Mouse (Mus musculus): ENCODE measurements around the gene Selplg.

Selplg gene

DNA sequence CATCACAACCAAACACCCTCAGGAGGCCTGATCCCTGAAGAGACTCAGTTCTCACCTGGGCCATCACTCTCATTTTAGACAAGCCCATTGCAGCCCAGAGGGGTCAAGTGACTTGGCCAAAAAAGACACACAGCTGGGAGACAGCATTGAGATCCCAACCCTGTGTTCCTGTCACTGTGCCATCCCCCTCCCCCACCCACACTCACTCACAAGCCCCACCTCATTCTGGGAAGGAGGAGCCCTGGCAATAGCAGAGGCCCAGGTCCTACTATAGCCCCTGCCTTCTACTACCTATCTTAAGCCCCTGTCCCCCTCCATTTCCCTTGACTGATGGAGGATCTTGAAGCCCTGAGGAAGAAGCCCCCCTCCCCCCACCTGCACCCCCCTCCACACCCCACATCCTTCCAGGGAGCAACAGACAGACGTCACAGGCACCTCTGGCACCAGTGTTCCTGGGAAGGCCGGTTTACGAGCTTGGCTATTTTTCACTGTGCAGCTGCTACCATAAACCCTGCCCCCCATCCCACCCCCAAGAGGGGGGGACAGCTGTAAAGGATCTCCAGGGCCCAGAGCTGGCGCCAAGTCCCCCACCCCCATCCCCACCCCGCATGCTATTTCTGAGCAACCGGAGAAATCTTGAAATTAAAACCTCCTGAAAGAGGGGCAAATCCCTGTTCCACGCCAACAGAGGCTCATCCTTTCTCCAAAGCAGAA is 43.2 kb downstream of the Selplg start:
- peak; percentile 59 to 73 for DNase-seq

DNA sequence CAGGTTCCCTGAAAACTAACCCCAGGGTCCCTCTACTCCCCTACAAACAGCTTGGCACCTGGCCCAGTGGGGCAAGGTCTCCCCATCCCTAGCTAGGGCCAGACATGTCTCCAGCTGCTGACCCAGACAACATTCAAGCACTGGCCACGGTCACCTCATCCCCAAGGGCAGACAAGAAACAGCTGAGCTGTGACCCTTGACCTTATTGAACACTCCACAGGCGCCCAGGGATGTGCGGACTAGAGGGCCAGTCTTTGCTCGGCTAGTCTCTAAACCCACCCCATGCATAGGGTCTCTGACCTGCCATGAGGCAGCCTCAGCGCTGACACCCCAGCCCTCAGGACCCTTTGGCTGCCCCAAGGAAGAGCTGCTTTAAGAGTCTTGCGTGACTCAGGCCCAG is 43.8 kb downstream of the Selplg start:
- DNase-seq, result no peak

DNA sequence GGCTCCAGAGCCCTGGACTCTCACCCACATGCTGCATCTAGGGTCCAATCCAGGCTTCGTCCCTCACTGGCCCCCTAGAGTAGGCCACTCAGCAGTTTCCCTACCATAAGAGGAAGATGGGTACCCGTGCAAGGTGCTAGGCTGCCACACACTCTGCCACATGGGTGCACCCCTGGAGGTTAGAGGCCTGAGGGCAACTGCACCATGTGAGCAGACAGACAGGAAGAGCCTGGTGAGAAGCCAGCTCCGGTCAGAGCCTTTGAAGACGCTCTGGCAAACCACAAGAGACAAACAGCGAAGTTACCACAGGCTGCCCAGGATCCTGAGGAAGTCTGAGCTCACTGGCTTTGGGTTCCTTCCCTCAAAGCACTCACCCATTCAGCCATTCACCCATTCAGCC is 45.5 kb downstream of the Selplg start:
- DNase-seq, result no peak

- peak in 1 of 2 experiments; percentile 49 for DNase-seq
Measured at GRCm38 (mm10) chr5:113784104-113784503, 48.3 kb downstream of the Selplg start.

- DNase-seq, result peak; percentile 66 to 75
Measured at GRCm38 (mm10) chr5:113783581-113784001, 48.9 kb downstream of the Selplg start.

GRCm38 (mm10) chr5:113782624-113783023 is 49.8 kb downstream of the Selplg start:
- peak; percentile 39 to 50 for DNase-seq

DNA sequence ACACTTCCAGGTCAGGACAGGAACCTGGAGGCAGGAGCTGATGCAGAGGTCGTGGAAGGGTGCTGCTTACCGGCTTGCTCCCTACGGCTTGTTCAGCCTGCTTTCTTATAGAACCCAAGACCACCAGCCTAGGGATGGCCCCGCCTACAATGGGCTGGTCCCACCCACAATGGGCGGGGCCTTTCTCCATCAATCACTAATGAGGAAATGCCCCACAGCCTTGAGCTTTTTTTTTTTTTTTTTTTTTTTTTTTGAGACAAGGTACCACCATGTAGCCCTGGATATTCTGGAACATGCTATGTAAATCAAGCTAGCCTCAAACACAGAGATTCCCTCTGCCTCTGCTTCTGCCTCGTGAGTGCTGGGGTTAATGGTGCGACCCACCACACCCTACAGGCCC is 50.6 kb downstream of the Selplg start:
- DNase-seq, result no peak

- DNase-seq, result no peak
Measured at GRCm38 (mm10) chr5:113781254-113781653, 51.2 kb downstream of the Selplg start.

DNA sequence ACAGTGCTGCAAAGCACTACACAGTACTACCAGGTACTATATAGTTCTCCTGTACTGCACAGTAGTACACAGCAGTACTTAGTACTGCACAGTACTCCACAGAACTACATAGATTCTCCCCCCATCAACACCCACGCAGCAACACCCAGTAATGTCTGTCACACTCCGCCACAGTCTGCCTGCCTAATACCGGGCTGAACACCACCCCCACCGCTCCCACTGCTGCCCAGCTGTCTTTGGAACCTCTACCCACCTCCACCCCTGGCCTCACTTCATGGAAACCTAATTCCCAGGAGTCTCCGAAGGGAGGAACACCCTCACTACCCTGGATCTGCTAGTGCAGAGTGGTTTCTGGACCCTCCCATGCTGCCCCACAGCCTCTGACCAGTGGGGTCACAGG is 51.7 kb downstream of the Selplg start:
- no peak for DNase-seq

DNA sequence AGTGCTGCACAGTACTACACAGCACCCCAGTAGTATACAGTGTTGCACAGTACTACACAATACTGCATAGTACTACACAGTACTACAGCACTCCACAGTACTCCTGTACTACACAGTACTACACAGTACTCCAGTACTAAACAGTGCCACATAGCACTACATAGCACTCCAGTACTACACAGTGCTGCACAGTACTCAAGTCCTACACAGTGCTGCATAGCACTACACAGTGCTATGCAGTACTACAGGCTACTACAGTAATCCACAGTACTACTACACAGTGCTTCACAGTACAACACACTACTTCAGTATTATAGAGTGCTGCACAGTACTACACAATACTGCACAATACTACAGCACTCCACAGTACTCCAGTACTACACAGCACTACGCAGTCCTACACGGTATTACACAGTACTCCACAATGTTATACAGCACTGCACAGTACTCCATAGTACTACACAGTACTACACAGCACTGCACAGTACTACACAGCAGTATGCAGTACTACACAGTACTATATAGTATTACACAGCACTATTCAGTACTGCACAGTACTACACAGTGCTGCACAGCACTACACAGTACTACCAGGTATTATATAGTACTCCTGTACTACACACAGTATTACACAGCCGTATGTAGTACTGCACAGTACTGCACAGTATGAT is 52.2 kb downstream of the Selplg start:
- no peak for DNase-seq

DNA sequence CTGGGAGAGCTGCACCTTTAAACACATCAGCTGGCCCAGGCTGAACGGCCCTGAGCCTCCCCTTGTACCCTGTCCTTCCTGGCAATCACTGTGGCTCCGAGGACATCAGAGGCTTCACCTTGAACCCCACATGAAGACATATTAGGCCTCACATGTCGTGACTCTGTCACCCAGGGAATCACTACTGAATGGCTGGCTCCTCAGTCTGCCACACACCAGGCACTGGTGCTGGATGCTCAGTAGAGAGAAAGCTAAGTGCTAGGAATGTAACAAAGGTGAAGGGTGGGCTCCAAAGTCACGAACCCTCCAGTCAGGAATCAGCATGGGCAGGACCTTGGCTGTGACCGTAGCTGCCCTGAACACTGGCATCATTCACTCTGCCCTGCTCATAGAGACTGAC is 52.9 kb downstream of the Selplg start:
- no peak for DNase-seq

GRCm38 (mm10) chr5:113777728-113778127 is 54.7 kb downstream of the Selplg start:
- peak; percentile 36 to 57 for DNase-seq

DNA sequence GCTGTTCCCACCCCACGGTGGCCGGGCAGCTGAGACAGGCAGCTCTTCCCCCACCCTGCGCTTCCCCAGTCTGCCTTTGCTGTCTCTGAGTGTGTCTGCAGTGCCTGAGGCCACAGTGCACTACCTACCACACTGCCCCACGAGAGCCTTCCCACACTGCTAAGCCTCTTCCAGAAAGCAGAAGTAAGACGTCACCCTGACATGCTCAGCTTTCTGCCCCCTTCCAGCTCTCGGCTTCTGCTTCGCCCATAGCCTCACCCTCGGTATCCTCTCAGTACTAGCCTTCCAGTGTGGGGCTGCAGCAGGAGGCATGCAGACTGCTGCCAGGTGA is 55.6 kb downstream of the Selplg start:
- no peak for DNase-seq

GRCm38 (mm10) chr5:113776128-113776895 is 56.1 kb downstream of the Selplg start:
- peak; percentile 62 to 65 for DNase-seq

DNA sequence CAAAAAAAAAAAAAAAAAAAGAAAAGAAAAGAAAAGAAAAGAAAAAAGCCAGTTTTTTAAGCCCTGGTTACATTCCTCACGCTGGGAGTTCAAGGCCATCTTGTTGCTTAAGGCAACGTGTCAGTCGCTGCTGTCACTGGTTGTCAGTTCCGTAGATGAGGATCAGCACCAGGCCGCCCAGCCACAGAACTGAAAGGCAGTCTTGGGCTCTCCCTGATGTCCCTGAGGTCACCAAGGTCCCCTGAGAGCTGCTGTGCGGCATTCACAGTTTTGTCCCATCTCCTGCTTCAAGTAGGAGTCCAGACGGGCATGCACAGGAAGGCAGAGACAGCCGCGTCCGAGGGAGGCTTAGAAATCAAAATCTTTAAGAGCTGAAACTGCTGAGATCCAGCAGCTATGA is 56.9 kb downstream of the Selplg start:
- no peak for DNase-seq

DNA sequence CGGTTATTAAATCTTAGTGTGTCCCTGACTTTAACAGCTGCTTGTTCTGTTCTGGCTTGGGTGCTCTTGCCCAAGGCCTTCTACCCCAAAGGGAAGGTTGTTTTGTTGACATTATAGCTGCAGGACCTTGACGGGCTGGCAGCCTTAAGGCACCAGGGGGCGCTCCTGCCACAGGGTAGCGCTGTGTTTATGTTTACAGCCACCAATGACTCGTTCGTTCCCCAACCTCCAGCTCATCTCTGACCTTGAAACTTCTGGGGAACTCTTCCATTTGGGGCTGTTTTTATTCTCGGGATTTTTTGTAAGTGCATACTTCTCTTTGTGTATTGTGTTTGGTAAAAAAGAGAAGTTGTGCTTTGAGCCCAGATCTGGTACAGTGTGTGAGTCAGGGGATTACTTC is 58.8 kb downstream of the Selplg start:
- peak; percentile 89 to 96 for DNase-seq

GRCm38 (mm10) chr5:113772905-113773519 is 59.4 kb downstream of the Selplg start:
- DNase-seq, result no peak

GRCm38 (mm10) chr5:113772450-113772895 is 60.0 kb downstream of the Selplg start, which contains the start of the genes Sart3 and Iscu:
TSS of gene Sart3 (minus strand) at chr5:113772510.
TSS of gene Iscu (plus strand) at chr5:113772748.
- peak; percentile 93 to 97 for DNase-seq

DNA sequence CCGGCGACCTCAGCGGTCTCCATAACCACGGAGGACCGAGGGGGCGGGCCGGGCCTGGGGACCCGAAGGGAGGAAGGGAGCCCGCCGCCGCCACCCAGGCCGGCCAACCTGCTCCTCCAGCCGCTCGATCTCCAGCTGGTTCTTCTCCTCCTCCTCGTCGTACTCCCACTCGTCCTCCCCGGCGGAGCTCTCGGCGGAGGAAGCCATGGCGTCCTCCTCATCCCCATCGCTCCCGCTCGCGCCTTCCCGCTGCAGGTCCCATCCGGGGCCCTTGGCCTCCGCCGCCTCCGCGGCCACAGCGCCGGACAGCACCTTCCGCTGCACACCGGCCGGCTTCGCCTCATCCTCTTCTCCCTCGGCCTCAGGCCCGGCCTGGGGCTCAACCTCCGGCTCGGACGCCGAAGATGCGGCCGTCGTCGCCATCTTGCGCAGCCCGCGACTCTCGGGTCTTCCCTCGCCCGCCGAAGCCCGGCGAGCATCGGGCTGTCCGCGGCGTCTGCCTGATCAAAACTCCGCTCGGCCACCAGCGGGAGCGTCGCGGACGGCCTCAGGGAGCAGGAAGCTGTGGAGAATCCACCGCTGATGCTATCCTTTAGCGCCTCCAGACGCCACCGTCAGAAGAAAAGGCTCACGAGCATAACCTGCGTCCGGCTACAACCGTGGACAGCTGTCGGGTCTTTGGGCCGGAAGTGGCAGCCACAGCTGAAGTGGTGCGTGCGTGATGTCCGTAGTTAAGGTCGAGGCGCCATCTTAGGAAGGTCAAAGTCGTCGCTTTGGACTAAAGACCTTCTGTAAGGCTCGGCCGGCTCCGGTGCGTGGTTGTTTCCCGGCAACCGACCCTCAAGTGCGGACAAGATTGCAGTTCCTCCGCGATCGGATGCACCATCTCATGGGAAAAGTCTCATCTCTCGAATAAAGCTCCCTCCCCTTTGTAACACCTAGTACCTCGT is 61.0 kb downstream of the Selplg start:
- peak; percentile 90 to 93 for DNase-seq

DNA sequence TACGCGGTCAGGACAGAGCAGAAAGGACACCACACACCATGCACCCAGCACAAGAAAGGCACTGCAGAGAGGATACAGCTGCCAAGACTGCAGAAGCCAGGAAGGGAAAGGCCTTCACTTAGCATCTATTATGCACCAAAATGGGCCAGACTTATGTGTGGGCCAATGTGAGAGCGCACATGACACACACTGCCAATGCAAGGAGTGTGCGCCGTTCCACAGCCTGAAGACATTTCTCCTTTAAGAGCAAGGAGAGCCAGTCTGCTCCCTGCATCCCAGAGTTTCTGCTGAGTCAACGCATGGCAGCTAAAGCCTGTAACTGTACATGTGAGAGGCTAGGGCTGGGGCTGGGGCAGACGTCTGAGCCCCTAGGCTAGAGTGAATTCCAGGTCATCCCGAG is 63.6 kb downstream of the Selplg start:
- no peak for DNase-seq

Data from kidney, postnatal 36 days (tissue).